Mouse (Mus musculus): ENCODE measurements around the gene Hibadh.

The Hibadh gene

GRCm38 (mm10) chr6:52567327-52568299 lies 72.6 kb downstream of the Hibadh start:
- ATAC-seq (ENCODE audit: low TSS enrichment), result no peak

- no peak for ATAC-seq (ENCODE audit: low TSS enrichment)
Measured at GRCm38 (mm10) chr6:52565210-52565609, 75.0 kb downstream of the Hibadh start.

GRCm38 (mm10) chr6:52562994-52563393 lies 77.2 kb downstream of the Hibadh start:
- ATAC-seq (ENCODE audit: low TSS enrichment), result no peak

- no peak for ATAC-seq (ENCODE audit: low TSS enrichment)
Measured at GRCm38 (mm10) chr6:52559041-52559440, 81.1 kb downstream of the Hibadh start.

- no peak for ATAC-seq (ENCODE audit: low TSS enrichment)
Measured at GRCm38 (mm10) chr6:52544376-52544775, 95.8 kb downstream of the Hibadh start.

- no peak for ATAC-seq (ENCODE audit: low TSS enrichment)
Measured at GRCm38 (mm10) chr6:52542464-52542863, 97.7 kb downstream of the Hibadh start.

- ATAC-seq (ENCODE audit: low TSS enrichment), result no peak
Measured at GRCm38 (mm10) chr6:52539911-52540310, 100.3 kb downstream of the Hibadh start.

- peak; percentile 55; the same call in 1 of the 2 replicates for ATAC-seq (ENCODE audit: low TSS enrichment)
Measured at GRCm38 (mm10) chr6:52535072-52535704, 105.0 kb downstream of the Hibadh start.

- peak; percentile 79 for ATAC-seq (ENCODE audit: low TSS enrichment)
Measured at GRCm38 (mm10) chr6:52532144-52532492, 108.1 kb downstream of the Hibadh start.

GRCm38 (mm10) chr6:52531366-52532143 lies 108.6 kb downstream of the Hibadh start:
- ATAC-seq (ENCODE audit: low TSS enrichment), result peak; percentile 92

- no peak for ATAC-seq (ENCODE audit: low TSS enrichment)
Measured at GRCm38 (mm10) chr6:52530861-52531260, 109.3 kb downstream of the Hibadh start.

- ATAC-seq (ENCODE audit: low TSS enrichment), result no peak
Measured at GRCm38 (mm10) chr6:52524226-52524625, 116.0 kb downstream of the Hibadh start.

GRCm38 (mm10) chr6:52518704-52519103 lies 121.5 kb downstream of the Hibadh start:
- no peak for ATAC-seq (ENCODE audit: low TSS enrichment)

- ATAC-seq (ENCODE audit: low TSS enrichment), result no peak
Measured at GRCm38 (mm10) chr6:52517272-52517671, 122.9 kb downstream of the Hibadh start.

- ATAC-seq (ENCODE audit: low TSS enrichment), result no peak
Measured at GRCm38 (mm10) chr6:52513876-52514405, 126.2 kb downstream of the Hibadh start.

- no peak for ATAC-seq (ENCODE audit: low TSS enrichment)
Measured at GRCm38 (mm10) chr6:52508789-52509188, 131.4 kb downstream of the Hibadh start.

GRCm38 (mm10) chr6:52507946-52508345 lies 132.2 kb downstream of the Hibadh start:
- ATAC-seq (ENCODE audit: low TSS enrichment), result no peak

- ATAC-seq (ENCODE audit: low TSS enrichment), result peak; percentile 65; the same call in 1 of the 2 replicates
Measured at GRCm38 (mm10) chr6:52507171-52507570, 133.0 kb downstream of the Hibadh start.

- ATAC-seq (ENCODE audit: low TSS enrichment), result no peak
Measured at GRCm38 (mm10) chr6:52505777-52506755, 134.1 kb downstream of the Hibadh start.

GRCm38 (mm10) chr6:52504676-52505460 lies 135.3 kb downstream of the Hibadh start:
- no peak for ATAC-seq (ENCODE audit: low TSS enrichment)
